Mouse (Mus musculus) spleen, postnatal 36 days (tissue): ENCODE results near the gene Il18bp.
"Not testable (repeated sequence)": the region's sequence is repeated elsewhere in the genome, so short reads cannot be mapped to it uniquely, and the experiment has no call there.

Experiments
- DNase-seq, 2 experiments: peaks; one replicate each; pipeline ENCODE4 v3.0.0; 2022; ENCODE audit warnings: low spot score in 2 of 2, mixed read lengths in 1 of 2

The Il18bp gene

GRCm38 (mm10) chr7:102018590-102018989, at the start of gene Il18bp:
TSS of gene Il18bp (minus strand) at chr7:102018690.
- no peak for DNase-seq

GRCm38 (mm10) chr7:102066363-102066762, 47.9 kb upstream of the Il18bp start:
- no peak for DNase-seq

- peak; percentile 92 to 93 for DNase-seq
Observed at GRCm38 (mm10) chr7:102065046-102065891, 46.8 kb upstream of the Il18bp start, which contains the start of the genes Rnf121, Xndc1 and Xntrpc. TSS of gene Rnf121 (minus strand) at chr7:102065469. TSS of gene Xndc1 (plus strand) at chr7:102065511. TSS of gene Xntrpc (plus strand) at chr7:102065713.

GRCm38 (mm10) chr7:102064655-102065045, 46.2 kb upstream of the Il18bp start:
- DNase-seq = no peak

GRCm38 (mm10) chr7:102063891-102064290, 45.4 kb upstream of the Il18bp start:
- DNase-seq = no peak

GRCm38 (mm10) chr7:102062203-102062602, 43.7 kb upstream of the Il18bp start:
- no peak for DNase-seq

- DNase-seq = no peak
Observed at GRCm38 (mm10) chr7:102061353-102061752, 42.9 kb upstream of the Il18bp start.

GRCm38 (mm10) chr7:102048524-102048923, 30.0 kb upstream of the Il18bp start:
- DNase-seq = not testable (repeated sequence)

GRCm38 (mm10) chr7:102042314-102042713, 23.8 kb upstream of the Il18bp start:
- DNase-seq = no peak

- DNase-seq = no peak
Observed at GRCm38 (mm10) chr7:102037318-102037717, 18.8 kb upstream of the Il18bp start.

GRCm38 (mm10) chr7:102035534-102035933, 17.0 kb upstream of the Il18bp start:
- no peak for DNase-seq

GRCm38 (mm10) chr7:102034904-102035303, 16.4 kb upstream of the Il18bp start:
- no peak for DNase-seq

GRCm38 (mm10) chr7:102025187-102026119, 7.0 kb upstream of the Il18bp start:
- DNase-seq = no peak

GRCm38 (mm10) chr7:102023821-102024220, 5.3 kb upstream of the Il18bp start:
- DNase-seq = no peak

- DNase-seq = not testable (repeated sequence)
Observed at GRCm38 (mm10) chr7:102020934-102021333, 2.4 kb upstream of the Il18bp start.

- no peak for DNase-seq
Observed at GRCm38 (mm10) chr7:102019362-102019761, 872 bp upstream of the Il18bp start.

GRCm38 (mm10) chr7:102018034-102018433, 456 bp downstream of the Il18bp start:
- no peak for DNase-seq

- no peak for DNase-seq
Observed at GRCm38 (mm10) chr7:102017452-102017851, 1.0 kb downstream of the Il18bp start.

- no peak for DNase-seq
Observed at GRCm38 (mm10) chr7:102016936-102017335, 1.6 kb downstream of the Il18bp start.

- no peak for DNase-seq
Observed at GRCm38 (mm10) chr7:102014995-102015394, 3.5 kb downstream of the Il18bp start.

- no peak for DNase-seq
Observed at GRCm38 (mm10) chr7:102013416-102013815, 5.1 kb downstream of the Il18bp start.

- no peak for DNase-seq
Observed at GRCm38 (mm10) chr7:102011855-102012254, 6.6 kb downstream of the Il18bp start.
